Mouse (Mus musculus): ENCODE measurements around the gene Dennd6b.

DNA sequence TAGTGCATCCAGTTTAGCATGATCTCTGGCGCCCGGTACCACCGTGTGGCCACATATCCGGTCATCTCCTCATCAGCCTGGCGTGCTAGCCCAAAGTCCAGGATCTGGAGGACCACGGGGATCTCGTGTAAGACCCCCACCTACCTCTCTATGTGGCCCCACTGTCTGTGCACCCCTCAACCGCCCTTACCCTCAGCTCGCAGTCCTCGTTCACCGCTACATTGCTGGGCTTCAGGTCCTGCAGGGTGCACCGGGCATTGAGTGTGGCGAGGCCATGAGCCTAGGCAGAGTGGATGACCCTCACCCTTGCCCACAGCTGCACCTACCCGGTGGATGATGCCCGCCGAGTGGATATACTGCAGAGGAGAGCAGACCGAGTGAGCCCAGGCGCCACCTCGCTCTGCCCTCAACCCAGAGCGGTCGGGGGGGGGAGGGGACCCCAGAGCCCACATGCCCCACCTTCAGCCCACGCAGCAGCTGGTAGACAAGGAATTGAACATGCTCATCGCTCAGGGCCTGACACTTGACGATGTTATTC, 50.4 kb downstream of the Dennd6b start:
- TF ChIP-seq POLR2AphosphoS2 (IDR thresholded peaks at IDR 0.05; ENCODE audit: low read depth, low read length) (no peak), MAZ (IDR thresholded peaks at IDR 0.05; ENCODE audit: low read depth, low read length) (no peak), POLR2A (IDR thresholded peaks at IDR 0.05; ENCODE audit: low read depth, low read length) (no peak), CHD2 (IDR thresholded peaks at IDR 0.05; ENCODE audit: low read length) (no peak), BHLHE40 (IDR thresholded peaks at IDR 0.05; ENCODE audit: low read depth, low read length) (no peak), MEF2A (IDR thresholded peaks at IDR 0.05; ENCODE audit: borderline replicate concordance, low read depth, low read length) (no peak), MXI1 (IDR thresholded peaks at IDR 0.05; ENCODE audit: low read depth, low read length) (no peak), NRF1 (IDR thresholded peaks at IDR 0.05; ENCODE audit: low read depth, low read length) (no peak), CTCF (conservative IDR thresholded peaks at IDR 0.05 in 1 of 2, IDR thresholded peaks at IDR 0.05 in 1 of 2; ENCODE audit: low read depth in 2 of 2, low read length in 2 of 2) (no peak), USF1 (IDR thresholded peaks at IDR 0.05; ENCODE audit: low read depth, low read length) (no peak)

Data from CH12.LX (cell line).